In genomic region chr7:30810319-30810718, GRCm38 (mm10) we compare ENCODE assay signal across 20 mouse cellular contexts. TPM values are rescaled to one million over a fixed set of nuclear protein-coding genes. Genes with fewer than 3 reads are reported as not detected.
DNase-seq lines count a peak whose midpoint lies in the region; ATAC-seq and TF ChIP-seq lines count a peak whose summit lies in the region.
"Had no signal": no experiment of that assay in that cellular context is flagged by ENCODE, and none has a peak within 500 bp of the region (broad histone marks: within the 10 kb centered on the region; RNA-seq: fewer than 3 reads in every experiment).

No protein-coding gene starts in this region.

- ATAC-seq in megakaryocyte progenitor cell, adult 5-6 weeks (replicated peaks; ENCODE audit: poor library complexity), result 0 out of 2 replicates have a peak, but pooled peaks have one; percentile 12
- ATAC-seq: intestine, embryonic 15.5 days had no signal

- peak; percentile 9; the same call in 1 of the 2 replicates for TF ChIP-seq CTCF in gastrocnemius, adult 2 months (IDR thresholded peaks at IDR 0.05)
- TF ChIP-seq CTCF in lung, adult 2 months (IDR thresholded peaks at IDR 0.05; ENCODE audit: insufficient read depth, low read length), result peak; percentile 19; the same call in 1 of the 2 replicates

- no peak for DNase-seq in gastrocnemius, adult 2 months
- no peak for DNase-seq in gastrocnemius, postnatal 4 days (ENCODE audit: low spot score in 2 of 2)
- no peak for DNase-seq in lung, adult 2 months
- DNase-seq in lung, adult 18-20 months, result no peak
- DNase-seq in ES-CJ7 (ENCODE audit: low read depth, low spot score), result peak; percentile 92
- DNase-seq in right cerebral cortex, adult 2 months (ENCODE audit: low spot score in 2 of 2), result no peak
- DNase-seq in left cerebral cortex, adult 11 months (ENCODE audit: low spot score), result no peak
- DNase-seq: cerebellum, postnatal 10 days; gastrocnemius, postnatal 25 days; heart, postnatal 10 days; thymus, postnatal 4 days had no signal

- 60% methylated on average over 6 of the region's 6 CpGs for WGBS in lung, adult 2 months

- intact Hi-C loops in gastrocnemius, adult 2 months (cut with DNase I), result no loop called here

- no peak for TF ChIP-seq POLR2A in lung, adult 2 months (IDR thresholded peaks at IDR 0.05; ENCODE audit: borderline replicate concordance, extremely low read depth, low read depth, low read length)

- H3K27ac ChIP-seq in gastrocnemius, adult 2 months, result no peak overlapping the region
- H3K27ac ChIP-seq: embryonic facial prominence, embryonic 12.5 days; intestine, embryonic 15.5 days; limb, embryonic 12.5 days; macrophage had no signal

- no peak overlapping the region for H3K4me3 ChIP-seq in gastrocnemius, adult 2 months
- no peak overlapping the region for H3K4me3 ChIP-seq in lung, adult 2 months (replicated peaks; ENCODE audit: extremely low read depth, low read depth, low read length)
- H3K4me3 ChIP-seq: embryonic facial prominence, embryonic 12.5 days; intestine, embryonic 15.5 days; limb, embryonic 12.5 days had no signal

- H3K4me1 ChIP-seq in lung, adult 2 months (ENCODE audit: control insufficient read depth, insufficient read depth, low read length), result no peaks in the 10 kb centered on the region
- H3K4me1 ChIP-seq: embryonic facial prominence, embryonic 12.5 days had no signal

RNA-seq across cellular contexts. Expression of gene Ffar2, which starts 13.3 kb away (rescaled TPM):
- total RNA-seq in gastrocnemius, adult 2 months (2021), result under 1 TPM in 1 of 2 experiments, not detected in 1; 0.14 TPM
- 1 to 10 TPM; 1.8 to 2.5 TPM for total RNA-seq in gastrocnemius, postnatal 4 days (2021)
- polyA plus RNA-seq in lung, adult 2 months (2012; rRNA removed), result 3.0 and 5.2 TPM in 2 replicates
- total RNA-seq in megakaryocyte progenitor cell, adult 5-6 weeks (2015), result 8.5 and 8.8 TPM in 2 replicates
- total RNA-seq in megakaryocyte progenitor cell, adult 5-6 weeks (2017), result 25.9 and 31.5 TPM in 2 replicates
- polyA plus RNA-seq: C2C12; embryonic facial prominence, embryonic 12.5 days; forebrain, embryonic 11.5 days; limb, embryonic 12.5 days had no signal

RNA-seq across cellular contexts. Expression of gene Krtdap, which starts 22.6 kb away (rescaled TPM):
- under 1 TPM in 1 of 2 experiments, not detected in 1; 0.78 TPM for total RNA-seq in gastrocnemius, adult 2 months (2021)
- 10 to 100 TPM; 13.2 to 13.9 TPM for total RNA-seq in gastrocnemius, postnatal 4 days (2021)
- 307 TPM in 1 of 2 replicates, not detected in the other for polyA plus RNA-seq in lung, adult 2 months (2012; rRNA removed)
- not detected in 2 replicates for total RNA-seq in megakaryocyte progenitor cell, adult 5-6 weeks (2015)
- total RNA-seq in megakaryocyte progenitor cell, adult 5-6 weeks (2017), result not detected in 2 replicates
- total RNA-seq: heart, postnatal 10 days; layer of hippocampus, adult 8-10 months; monocyte, adult 5-6 weeks had no signal
- polyA plus RNA-seq: C2C12; forebrain, embryonic 11.5 days; limb, embryonic 12.5 days; macrophage had no signal

RNA-seq across cellular contexts. Expression of gene Ffar3, which starts 45.7 kb away (rescaled TPM):
- not detected for total RNA-seq in gastrocnemius, adult 2 months (2021)
- not detected for total RNA-seq in gastrocnemius, postnatal 4 days (2021)
- polyA plus RNA-seq in lung, adult 2 months (2012; rRNA removed), result not detected in 2 replicates
- total RNA-seq in megakaryocyte progenitor cell, adult 5-6 weeks (2015), result not detected in 2 replicates
- total RNA-seq in megakaryocyte progenitor cell, adult 5-6 weeks (2017), result not detected in 2 replicates
- total RNA-seq: gastrocnemius, postnatal 25 days; heart, postnatal 10 days; layer of hippocampus, adult 8-10 months; monocyte, adult 5-6 weeks had no signal
- polyA plus RNA-seq: C2C12; forebrain, embryonic 11.5 days; limb, embryonic 12.5 days; macrophage had no signal

RNA-seq across cellular contexts. Expression of gene Dmkn, which starts 46.8 kb away (rescaled TPM):
- total RNA-seq in gastrocnemius, adult 2 months (2021), result 1 to 10 TPM in 1 of 2 experiments, under 1 TPM in 1; 0.98 to 1.2 TPM
- 1 to 10 TPM in 1 of 2 experiments, under 1 TPM in 1; 0.86 to 1.2 TPM for total RNA-seq in gastrocnemius, postnatal 4 days (2021)
- 43.8 and 486 TPM in 2 replicates for polyA plus RNA-seq in lung, adult 2 months (2012; rRNA removed)
- total RNA-seq in megakaryocyte progenitor cell, adult 5-6 weeks (2015), result 81.7 and 87.4 TPM in 2 replicates
- 95.3 and 119 TPM in 2 replicates for total RNA-seq in megakaryocyte progenitor cell, adult 5-6 weeks (2017)
- total RNA-seq: monocyte, adult 5-6 weeks had no signal
- polyA plus RNA-seq: C2C12; embryonic facial prominence, embryonic 12.5 days; forebrain, embryonic 11.5 days; limb, embryonic 12.5 days had no signal

RNA-seq across cellular contexts. Expression of gene Ffar1, which starts 51.0 kb away (rescaled TPM):
- not detected for total RNA-seq in gastrocnemius, adult 2 months (2021)
- not detected for total RNA-seq in gastrocnemius, postnatal 4 days (2021)
- 0.78 and 1.3 TPM in 2 replicates for polyA plus RNA-seq in lung, adult 2 months (2012; rRNA removed)
- total RNA-seq in megakaryocyte progenitor cell, adult 5-6 weeks (2015), result not detected in 2 replicates
- total RNA-seq in megakaryocyte progenitor cell, adult 5-6 weeks (2017), result not detected in 2 replicates
- total RNA-seq: gastrocnemius, postnatal 25 days; layer of hippocampus, adult 8-10 months had no signal
- polyA plus RNA-seq: C2C12; embryonic facial prominence, embryonic 12.5 days; forebrain, embryonic 11.5 days; limb, embryonic 12.5 days; macrophage had no signal

Comparison
In these comparisons a context has a peak if more than half of its experiments do, and no peak if none do; other contexts are left out.
1. RNA of gene Krtdap, which starts 22.6 kb away (total RNA-seq): 13.2 to 13.9 TPM in gastrocnemius, postnatal 4 days; 0.78 TPM in gastrocnemius, adult 2 months and not detected in megakaryocyte progenitor cell, adult 5-6 weeks; every median in the first group is over 4 times any median in the second.